Mouse (Mus musculus) forebrain, postnatal 0 days (tissue): Measurements from ENCODE around the gene Mpo. TPM values are rescaled to one million over a fixed set of nuclear protein-coding genes. Genes with fewer than 3 reads are reported as not detected.

Experiments
- ATAC-seq: fragments of 200-750 bp; cut with Nextera tagmentation; 2 replicates; pipeline ENCODE4 v1.8.0; 2017; ENCODE audit warnings: mild to moderate bottlenecking, moderate library complexity
- DNase-seq: peaks from one replicate; pipeline ENCODE4 v3.0.0-alpha.2; 2015
- H3K27ac ChIP-seq: fragments of 300-500 bp; sonication (generic); 2 replicates; pipeline ENCODE4 v1.5.1; 2014; ENCODE audit warnings: low read depth, mild to moderate bottlenecking, antibody characterized with exemption, low read length, moderate library complexity, mixed read lengths
- H3K27me3 ChIP-seq: fragments of 300-500 bp; sonication (generic); 2 replicates; pipeline ENCODE4 v1.6.1; 2014; ENCODE audit warnings: mild to moderate bottlenecking, low read length, mixed read lengths; ENCODE audit not compliant: insufficient read depth
- H3K36me3 ChIP-seq: fragments of 300-500 bp; sonication (generic); 2 replicates; pipeline ENCODE4 v1.6.1; 2014; ENCODE audit warnings: mild to moderate bottlenecking, moderate library complexity; ENCODE audit not compliant: insufficient read depth
- H3K4me1 ChIP-seq: fragments of 300-500 bp; sonication (generic); 2 replicates; pipeline ENCODE4 v1.6.1; 2014; ENCODE audit warnings: antibody characterized with exemption; ENCODE audit not compliant: insufficient read depth
- H3K4me2 ChIP-seq: fragments of 300-500 bp; sonication (generic); 2 replicates; pipeline ENCODE4 v1.6.1; 2014; ENCODE audit warnings: low read depth, mild to moderate bottlenecking, moderate library complexity
- H3K4me3 ChIP-seq: fragments of 300-500 bp; sonication (generic); 2 replicates; pipeline ENCODE4 v1.5.1; 2014; ENCODE audit warnings: low read depth, low read length, mixed read lengths
- H3K9ac ChIP-seq: fragments of 300-500 bp; sonication (generic); 2 replicates; pipeline ENCODE4 v1.6.1; 2014; ENCODE audit warnings: mild to moderate bottlenecking
- H3K9me3 ChIP-seq: fragments of 300-500 bp; sonication (generic); 2 replicates; pipeline ENCODE4 v1.6.1; 2016; ENCODE audit warnings: low read length
- CTCF ChIP-seq: sonication (generic); IDR thresholded peaks from 2 replicates; pipeline ENCODE4 v1.5.1; 2016; ENCODE audit warnings: antibody characterized with exemption, control low read depth, low read depth
- WGBS: fragments of 180-500 bp; shearing (Covaris S2); extraction: QIAGEN DNeasy Blood & Tissue Kit; methylation state at CpG from one replicate; pipeline ENCODE4 v1.1.7; 2014; 5-methylcytosine and 5-hydroxymethylcytosine counted together
- polyA plus RNA-seq: library from polyadenylated mRNA; unstranded; fragments of >200 nt; fragmentation: Nextera tagmentation; extraction: Ambion mirVana; gene quantifications from 2 replicates; pipeline ENCODE4 v1.2.1, GENCODE M21; 2015
- total RNA-seq: library from RNA; depleted of rRNA; stranded (reverse); fragments of >200 nt; gene quantifications from 2 replicates; pipeline ENCODE4 v1.2.3, GENCODE M21; 2014

Gene Mpo
- total and polyA plus RNA-seq, 2 experiments from 2014 or later, result 0.33 TPM; not detected in 1

DNA sequence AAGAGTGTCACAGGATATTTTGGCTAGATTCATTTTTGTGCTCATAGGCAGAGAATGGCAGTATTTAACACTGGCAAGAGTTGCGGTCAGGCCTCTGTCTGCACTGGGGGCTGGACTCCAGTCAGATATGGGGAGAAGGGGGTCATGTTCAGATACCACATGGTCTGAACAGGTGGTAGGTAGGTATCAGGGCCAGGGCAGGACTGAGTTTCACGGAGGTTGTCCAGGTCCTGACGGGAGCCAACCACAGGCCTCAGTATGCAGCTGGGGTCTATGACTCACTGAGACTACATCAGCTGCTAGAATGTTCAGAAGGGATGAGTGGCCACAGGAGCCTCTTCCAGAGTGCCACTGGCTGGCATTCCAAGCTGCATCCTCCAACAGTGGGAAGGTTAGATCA is 21.0 kb upstream of the Mpo start:
- no peak overlapping the region for H3K4me2 ChIP-seq
- no peak for DNase-seq
- no peak for TF ChIP-seq CTCF
- no peak overlapping the region for H3K27ac ChIP-seq
- WGBS, result 90% methylated on average over 3 of the region's 3 CpGs
- peaks cover 92% of the 10 kb centered on the region for H3K36me3 ChIP-seq
- ATAC-seq, result no peak
- no peaks in the 10 kb centered on the region for H3K27me3 ChIP-seq
- H3K4me1 ChIP-seq, result no peaks in the 10 kb centered on the region
- no peaks in the 10 kb centered on the region for H3K9me3 ChIP-seq
- H3K9ac ChIP-seq, result no peak overlapping the region
- no peak overlapping the region for H3K4me3 ChIP-seq

DNA sequence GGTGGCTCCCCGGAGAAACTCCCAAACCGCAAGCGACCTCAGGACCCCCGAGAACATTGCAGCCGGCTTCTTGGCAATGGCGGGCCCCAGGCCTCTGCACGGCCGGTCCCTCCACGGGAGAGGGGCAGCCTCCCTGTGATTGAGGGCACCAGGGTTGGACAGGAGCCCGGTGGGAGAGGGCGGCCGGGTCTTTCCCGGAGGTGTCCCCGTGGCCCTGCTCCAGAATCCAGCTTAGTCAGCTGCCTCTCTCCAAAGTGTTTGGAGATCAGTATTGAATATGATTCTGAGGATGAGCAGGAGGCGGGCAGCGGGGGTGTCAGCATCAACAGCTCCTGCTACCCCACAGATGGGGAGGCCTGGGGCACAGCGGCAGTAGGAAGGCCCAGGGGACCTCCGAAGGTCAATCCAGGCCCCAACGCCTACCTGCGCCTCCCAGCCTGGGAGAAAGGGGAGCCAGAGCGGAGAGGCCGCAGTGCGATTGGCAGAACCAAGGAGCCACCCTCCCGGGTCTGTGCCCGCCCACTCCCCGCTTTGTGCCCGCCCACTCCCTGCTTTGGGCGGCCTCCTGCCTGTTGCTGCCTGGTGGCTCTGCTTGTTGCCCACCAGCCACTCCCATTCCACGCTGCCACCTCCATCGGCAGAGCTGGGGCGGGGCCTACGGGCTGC is 15.1 kb upstream of the Mpo start:
- H3K27me3 ChIP-seq, result no peaks in the 10 kb centered on the region
- whole genome bisulfite sequencing, result 13% methylated on average over 27 of the region's 32 CpGs
- H3K4me1 ChIP-seq, result no peaks in the 10 kb centered on the region
- no peaks in the 10 kb centered on the region for H3K9me3 ChIP-seq
- H3K9ac ChIP-seq, result peak overlapping the region; percentile 39
- H3K27ac ChIP-seq, result no peak overlapping the region
- DNase-seq (peak; percentile 51), ATAC-seq (peak; percentile 85)
- no peak for TF ChIP-seq CTCF
- H3K4me3 ChIP-seq, result peak overlapping the region; percentile 23
- H3K36me3 ChIP-seq, result peaks cover 53% of the 10 kb centered on the region
- H3K4me2 ChIP-seq, result peak overlapping the region; percentile 53

DNA sequence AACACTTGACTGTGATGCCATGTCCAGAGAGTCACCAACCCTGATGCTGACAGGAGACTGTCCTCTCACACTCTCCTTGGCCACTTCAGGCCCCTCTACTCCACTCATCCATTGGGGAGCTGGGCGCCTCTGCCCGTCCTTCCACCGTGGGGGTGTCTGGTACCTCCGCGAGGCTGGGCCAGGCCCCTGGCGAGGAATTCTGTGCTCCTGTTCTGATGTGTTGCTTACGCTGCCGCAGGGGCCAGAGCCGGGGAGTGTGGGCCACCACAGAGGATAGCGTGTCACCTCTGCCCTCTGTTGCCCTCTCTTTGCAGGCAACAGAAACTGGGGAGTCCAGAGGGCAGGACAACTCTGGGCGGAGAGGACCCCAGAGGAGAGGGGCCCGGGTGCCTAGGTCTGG is 14.5 kb upstream of the Mpo start:
- Histone ChIP-seq H3K4me3 (no peak overlapping the region), H3K4me1 (no peaks in the 10 kb centered on the region), H3K36me3 (peaks cover 48% of the 10 kb centered on the region), H3K4me2 (peak overlapping the region; percentile 53), H3K9me3 (no peaks in the 10 kb centered on the region), H3K27ac (no peak overlapping the region), H3K9ac (0 out of 2 replicates have a peak overlapping the region, but pooled peaks have one; percentile 39), H3K27me3 (no peaks in the 10 kb centered on the region)
- 38% methylated on average over 12 of the region's 12 CpGs for WGBS
- 0 out of 2 replicates have a peak, but pooled peaks have one; percentile 9 for ATAC-seq
- no peak for DNase-seq
- no peak for TF ChIP-seq CTCF

DNA sequence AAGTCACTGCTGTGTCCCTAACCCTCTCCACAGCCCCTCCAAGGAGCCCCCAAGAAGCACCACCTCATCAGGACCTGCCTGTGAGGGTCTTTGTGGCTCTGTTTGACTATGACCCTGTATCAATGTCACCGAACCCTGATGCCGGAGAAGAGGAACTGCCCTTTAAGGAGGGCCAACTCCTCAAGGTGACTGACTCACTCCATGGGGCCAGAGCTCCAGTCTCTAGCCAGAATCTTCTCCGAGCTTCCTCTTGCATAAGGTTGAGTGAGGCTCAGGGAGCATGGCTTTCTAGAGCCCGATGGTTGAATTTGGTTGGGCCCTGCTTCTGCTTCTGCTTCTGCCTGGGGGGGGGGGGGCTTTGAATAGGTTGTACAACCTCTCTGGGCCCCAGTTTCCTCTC is 14.0 kb upstream of the Mpo start:
- WGBS, result 93% methylated on average over 4 of the region's 4 CpGs
- Histone ChIP-seq H3K27ac (no peak overlapping the region), H3K9me3 (no peaks in the 10 kb centered on the region), H3K9ac (no peak overlapping the region), H3K4me1 (no peaks in the 10 kb centered on the region), H3K27me3 (no peaks in the 10 kb centered on the region), H3K36me3 (peaks cover 43% of the 10 kb centered on the region), H3K4me2 (no peak overlapping the region), H3K4me3 (no peak overlapping the region)
- DNase-seq, result no peak
- no peak for ATAC-seq
- no peak for TF ChIP-seq CTCF

- Histone ChIP-seq H3K36me3 (peaks cover 43% of the 10 kb centered on the region), H3K9ac (no peak overlapping the region), H3K4me2 (no peak overlapping the region), H3K9me3 (no peaks in the 10 kb centered on the region), H3K4me1 (no peaks in the 10 kb centered on the region), H3K27ac (no peak overlapping the region), H3K4me3 (no peak overlapping the region), H3K27me3 (no peaks in the 10 kb centered on the region)
- no peak for TF ChIP-seq CTCF
- DNase-seq, result no peak
- no peak for ATAC-seq
- 85% methylated on average over 8 of the region's 8 CpGs for WGBS
Measured at GRCm38 (mm10) chr11:87780130-87780529, 13.3 kb upstream of the Mpo start.

- H3K4me3 ChIP-seq, result no peak overlapping the region
- H3K4me2 ChIP-seq, result no peak overlapping the region
- H3K9me3 ChIP-seq, result no peaks in the 10 kb centered on the region
- H3K27ac ChIP-seq, result no peak overlapping the region
- H3K27me3 ChIP-seq, result no peaks in the 10 kb centered on the region
- 91% methylated on average over 6 of the region's 6 CpGs for WGBS
- DNase-seq, result no peak
- no peak for ATAC-seq
- TF ChIP-seq CTCF, result no peak
- no peak overlapping the region for H3K9ac ChIP-seq
- H3K36me3 ChIP-seq, result peaks cover 8% of the 10 kb centered on the region
- H3K4me1 ChIP-seq, result no peaks in the 10 kb centered on the region
Measured at GRCm38 (mm10) chr11:87790088-87790487, 3.3 kb upstream of the Mpo start.

GRCm38 (mm10) chr11:87801711-87802275 is 8.4 kb downstream of the Mpo start:
- H3K4me3 ChIP-seq, result no peak overlapping the region
- H3K27ac ChIP-seq, result no peak overlapping the region
- DNase-seq (no peak), ATAC-seq (no peak)
- no peaks in the 10 kb centered on the region for H3K9me3 ChIP-seq
- no peaks in the 10 kb centered on the region for H3K36me3 ChIP-seq
- no peak overlapping the region for H3K9ac ChIP-seq
- no peaks in the 10 kb centered on the region for H3K27me3 ChIP-seq
- no peak for TF ChIP-seq CTCF
- H3K4me2 ChIP-seq, result no peak overlapping the region
- peaks cover 3% of the 10 kb centered on the region; the same call in 1 of the 2 replicates for H3K4me1 ChIP-seq
- WGBS, result 72% methylated on average over 22 of the region's 22 CpGs
